Mouse (Mus musculus): ENCODE data around the gene Mill1. TPM values are rescaled to one million over a fixed set of nuclear protein-coding genes. Genes with fewer than 3 reads are reported as not detected.

Mill1 gene
- polyA plus RNA-seq (2012; rRNA removed), result 0.03 TPM in 1 of 2 replicates, not detected in the other

DNA sequence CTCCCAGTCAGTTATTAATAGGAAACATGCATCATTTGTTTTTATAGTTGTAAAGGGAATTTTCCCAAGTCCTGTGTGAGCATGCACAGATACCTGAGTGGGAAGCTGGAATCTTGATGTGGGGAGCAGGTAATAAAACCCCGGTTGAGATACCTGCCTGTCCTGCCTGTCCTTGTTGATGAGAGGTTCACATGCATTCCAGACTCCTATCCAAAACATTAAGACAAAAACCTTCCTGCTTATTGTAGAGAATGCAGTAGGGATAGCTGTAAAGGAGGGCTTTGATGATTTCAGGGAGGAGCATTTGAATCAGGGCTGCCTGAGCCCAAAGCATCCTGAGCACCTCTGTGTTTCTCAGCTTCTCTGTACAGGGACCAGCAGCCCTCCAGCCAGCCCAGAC, at the start of gene Mill1:
Gene Mill1, plus strand, starts transcription at position 301 of the 400 bp plus-strand sequence.

Other genes starting within 250 kb of the Mill1 start
- gene Ceacam13, start 235.5 kb upstream of the Mill1 start, polyA plus RNA-seq (2012; rRNA removed), result not detected in 2 replicates
- gene Ceacam12, start 179.4 kb upstream of the Mill1 start, polyA plus RNA-seq (2012; rRNA removed), result not detected in 2 replicates
- not detected in 2 replicates for gene Igfl3, start 68.9 kb upstream of the Mill1 start, polyA plus RNA-seq (2012; rRNA removed)
- not detected in 2 replicates for gene Psg18, start 109.7 kb downstream of the Mill1 start, polyA plus RNA-seq (2012; rRNA removed)
- not detected in 2 replicates for gene Psg28, start 186.7 kb downstream of the Mill1 start, polyA plus RNA-seq (2012; rRNA removed)
- gene Psg26, start 238.8 kb downstream of the Mill1 start, polyA plus RNA-seq (2012; rRNA removed), result not detected in 2 replicates

Data from stomach, adult 2 months (tissue).